ENCODE assay signal across 9 mouse cellular contexts in genomic region chr11:95843421-95843950, GRCm38 (mm10). TPM values are rescaled to one million over a fixed set of nuclear protein-coding genes. Genes with fewer than 3 reads are reported as not detected.
DNase-seq lines count a peak whose midpoint lies in the region; ATAC-seq and TF ChIP-seq lines count a peak whose summit lies in the region.
"Had no signal": no experiment of that assay in that cellular context is flagged by ENCODE, and none has a peak within 500 bp of the region (broad histone marks: within the 10 kb centered on the region; RNA-seq: fewer than 3 reads in every experiment).

No protein-coding gene starts in this region.

- no peak for ATAC-seq in heart, embryonic 12.5 days (ENCODE audit: insufficient number of reproducible peaks, low FRiP score)
- ATAC-seq in liver, embryonic 13.5 days (ENCODE audit: low read depth): no peak

- H3K9me3 ChIP-seq in heart, embryonic 12.5 days (replicated peaks): peaks cover 4% of the 10 kb centered on the region; the same call in 1 of the 2 replicates
- no peaks in the 10 kb centered on the region for H3K9me3 ChIP-seq in liver, embryonic 13.5 days (replicated peaks)
- H3K9me3 ChIP-seq: hindbrain, embryonic 10.5 days had no signal

- H3K27me3 ChIP-seq in heart, embryonic 12.5 days (replicated peaks): peaks cover 2% of the 10 kb centered on the region; the same call in 1 of the 2 replicates
- no peaks in the 10 kb centered on the region for H3K27me3 ChIP-seq in spleen, adult 2 months (ENCODE audit: control insufficient read depth, insufficient read depth, low read length)
- H3K27me3 ChIP-seq in liver, embryonic 13.5 days: peaks cover 19% of the 10 kb centered on the region

- H3K27ac ChIP-seq in heart, embryonic 12.5 days (ENCODE audit: poor library complexity, severe bottlenecking): peak overlapping the region; percentile 76
- H3K27ac ChIP-seq in spleen, adult 2 months (ENCODE audit: insufficient read depth, low read length): peak overlapping the region; percentile 94
- peak overlapping the region; percentile 11; the same call in 1 of the 2 replicates for H3K27ac ChIP-seq in liver, embryonic 13.5 days
- H3K27ac ChIP-seq: hindbrain, embryonic 10.5 days had no signal

- peak overlapping the region; percentile 33 for H3K4me3 ChIP-seq in heart, embryonic 12.5 days
- peak overlapping the region; percentile 31; the same call in 1 of the 2 replicates for H3K4me3 ChIP-seq in spleen, adult 2 months (ENCODE audit: extremely low read depth, insufficient read depth, insufficient read length)
- no peak overlapping the region for H3K4me3 ChIP-seq in liver, embryonic 13.5 days (replicated peaks)
- H3K4me3 ChIP-seq: hindbrain, embryonic 10.5 days had no signal

- H3K4me2 ChIP-seq in heart, embryonic 12.5 days: peak overlapping the region; percentile 62
- peak overlapping the region; percentile 17 for H3K4me2 ChIP-seq in liver, embryonic 13.5 days

- no peak for TF ChIP-seq CTCF in spleen, adult 2 months (IDR thresholded peaks at IDR 0.05; ENCODE audit: extremely low read depth, insufficient read depth, insufficient read length, insufficient replicate concordance)

- DNase-seq in heart, adult 18-20 months: no peak
- no peak for DNase-seq in spleen, adult 2 months (ENCODE audit: low read depth in 1 of 2, low spot score in 2 of 2)
- DNase-seq in spleen, postnatal 4 days (ENCODE audit: low spot score in 2 of 2): no peak
- no peak for DNase-seq in liver, embryonic 13.5 days
- peak; percentile 82 for DNase-seq in retina, postnatal 7 days (ENCODE audit: low read depth, low spot score)
- no peak for DNase-seq in frontal cortex, postnatal 36 days (ENCODE audit: low spot score in 2 of 2)
- no peak for DNase-seq in adrenal gland, postnatal 14 days

- WGBS in heart, embryonic 12.5 days: 49% methylated on average over 6 of the region's 6 CpGs
- 58% methylated on average over 6 of the region's 6 CpGs for WGBS in spleen, adult 2 months
- 29% methylated on average over 6 of the region's 6 CpGs for WGBS in liver, embryonic 13.5 days (ENCODE audit: insufficient replicate concordance)

- no peak for TF ChIP-seq POLR2A in spleen, adult 2 months (IDR thresholded peaks at IDR 0.05; ENCODE audit: low read depth, low read length)

- no peak overlapping the region for H3K9ac ChIP-seq in heart, embryonic 12.5 days
- H3K9ac ChIP-seq in liver, embryonic 13.5 days: no peak overlapping the region

- H3K36me3 ChIP-seq in heart, embryonic 12.5 days: 0 out of 2 replicates have a peak, but pooled peaks cover 5% of the 10 kb centered on the region
- peaks cover 2% of the 10 kb centered on the region; the same call in 1 of the 2 replicates for H3K36me3 ChIP-seq in spleen, adult 2 months (ENCODE audit: control insufficient read depth, insufficient read depth, low read length)
- no peaks in the 10 kb centered on the region for H3K36me3 ChIP-seq in liver, embryonic 13.5 days
- H3K36me3 ChIP-seq: hindbrain, embryonic 10.5 days had no signal

- H3K4me1 ChIP-seq in heart, embryonic 12.5 days (replicated peaks): peaks cover 21% of the 10 kb centered on the region
- peaks cover 25% of the 10 kb centered on the region; the same call in 1 of the 2 replicates for H3K4me1 ChIP-seq in spleen, adult 2 months (ENCODE audit: control insufficient read depth, insufficient read depth, insufficient read length)
- H3K4me1 ChIP-seq in liver, embryonic 13.5 days (replicated peaks): peaks cover 53% of the 10 kb centered on the region

RNA-seq across cellular contexts. Expression of gene Abi3, which starts 1.2 kb away (rescaled TPM):
- polyA plus RNA-seq in heart, embryonic 12.5 days (2016; fragmentation: Nextera tagmentation; extraction: Ambion mirVana): 22.3 and 26.0 TPM in 2 replicates
- 1 to 10 TPM; 9.2 to 9.9 TPM for total RNA-seq in heart, adult 18-20 months (2021)
- 166 and 238 TPM in 2 replicates for polyA plus RNA-seq in spleen, adult 2 months (2012; rRNA removed)
- polyA plus RNA-seq in liver, embryonic 13.5 days (2015; fragmentation: Nextera tagmentation; extraction: Ambion mirVana): 5.8 and 6.3 TPM in 2 replicates
- total RNA-seq in adrenal gland, postnatal 14 days (2021): 15.6 and 20.9 TPM in 2 replicates

RNA-seq across cellular contexts. Expression of gene Gngt2, which starts 6.5 kb away (rescaled TPM):
- 39.1 and 39.2 TPM in 2 replicates for polyA plus RNA-seq in heart, embryonic 12.5 days (2016; fragmentation: Nextera tagmentation; extraction: Ambion mirVana)
- total RNA-seq in heart, adult 18-20 months (2021): 10 to 100 TPM; 19.2 to 22.1 TPM
- 28.3 and 30.4 TPM in 2 replicates for polyA plus RNA-seq in spleen, adult 2 months (2012; rRNA removed)
- polyA plus RNA-seq in liver, embryonic 13.5 days (2015; fragmentation: Nextera tagmentation; extraction: Ambion mirVana): 13.8 and 15.3 TPM in 2 replicates
- total RNA-seq in adrenal gland, postnatal 14 days (2021): 30.3 and 31.4 TPM in 2 replicates

RNA-seq across cellular contexts. Expression of gene Phospho1, which starts 19.2 kb away (rescaled TPM):
- polyA plus RNA-seq in heart, embryonic 12.5 days (2016; fragmentation: Nextera tagmentation; extraction: Ambion mirVana): 0.65 and 0.66 TPM in 2 replicates
- total RNA-seq in heart, adult 18-20 months (2021): 100 to 1,000 TPM; 165 to 174 TPM
- 34.5 and 42.5 TPM in 2 replicates for polyA plus RNA-seq in spleen, adult 2 months (2012; rRNA removed)
- 5.2 and 6.2 TPM in 2 replicates for polyA plus RNA-seq in liver, embryonic 13.5 days (2015; fragmentation: Nextera tagmentation; extraction: Ambion mirVana)
- 269 and 312 TPM in 2 replicates for total RNA-seq in adrenal gland, postnatal 14 days (2021)

Comparison
In these comparisons a context has a peak if more than half of its experiments do, and no peak if none do; other contexts are left out.
1. H3K27ac ChIP-seq: peak in every context shown above with its lines; median percentile 94 in spleen, adult 2 months; 76 in heart, embryonic 12.5 days; 11 in liver, embryonic 13.5 days.